In genomic region chr3:126962326-126962725, GRCm38 (mm10) we compare ENCODE assay signal across 12 mouse cellular contexts.
"Had no signal": no experiment of that assay in that cellular context is flagged by ENCODE, and none has a peak within 500 bp of the region (broad histone marks: within the 10 kb centered on the region; RNA-seq: fewer than 3 reads in every experiment).

No protein-coding gene starts in this region.

- H3K27ac ChIP-seq: limb, embryonic 10.5 days; liver, embryonic 15.5 days; midbrain, embryonic 10.5 days; neural tube, embryonic 12.5 days; stomach, embryonic 15.5 days had no signal

- ATAC-seq: lung, postnatal 0 days had no signal

- H3K4me3 ChIP-seq: limb, embryonic 10.5 days; liver, embryonic 15.5 days; midbrain, embryonic 10.5 days; neural tube, embryonic 12.5 days; stomach, embryonic 15.5 days had no signal

- DNase-seq: kidney, postnatal 14 days; lung, adult 2 months; lung, postnatal 4 days; midbrain, embryonic 14.5 days; right cerebral cortex, postnatal 4 days; thymus, postnatal 36 days had no signal
